Mouse (Mus musculus) liver, adult 2 months (tissue): ENCODE results near the gene Dock1.

Experiments
- CTCF ChIP-seq: fragments of 200-500 bp; IDR thresholded peaks from 2 replicates; pipeline ENCODE4 v1.5.1; 2011; ENCODE audit warnings: low read depth, low read length, control low read depth
- POLR2A ChIP-seq: fragments of 200-500 bp; IDR thresholded peaks from 2 replicates; pipeline ENCODE4 v1.6.1; 2011; ENCODE audit warnings: low read length, control low read depth; ENCODE audit not compliant: insufficient read depth; ENCODE audit errors: extremely low read depth

DNA sequence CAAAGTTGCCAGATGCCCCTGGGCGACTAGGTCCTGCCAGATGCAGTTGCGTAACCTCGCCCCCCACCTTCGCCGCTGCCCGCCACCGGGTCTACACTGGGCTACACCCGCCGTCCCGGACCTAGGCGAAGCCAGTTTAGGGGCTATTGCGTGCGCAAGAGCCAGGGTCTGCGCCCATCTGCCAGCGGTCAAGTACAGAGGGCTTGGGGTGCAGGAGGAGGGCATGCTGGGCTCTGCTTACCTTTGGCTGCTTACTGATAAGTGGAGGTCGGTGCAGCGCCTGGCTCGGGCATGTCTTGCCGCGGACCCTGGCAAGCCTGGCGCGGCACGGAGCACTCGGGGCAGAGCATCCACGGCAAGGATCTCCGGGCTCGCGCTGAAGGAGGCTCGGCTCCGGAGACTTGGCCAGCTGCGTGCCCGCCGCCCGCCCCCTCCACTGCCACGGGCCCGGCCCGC lies 267.0 kb downstream of the Dock1 start:
- TF ChIP-seq CTCF (no peak), POLR2A (no peak)
